9 mouse cellular contexts compared by ENCODE assay signal in the genomic region with DNA sequence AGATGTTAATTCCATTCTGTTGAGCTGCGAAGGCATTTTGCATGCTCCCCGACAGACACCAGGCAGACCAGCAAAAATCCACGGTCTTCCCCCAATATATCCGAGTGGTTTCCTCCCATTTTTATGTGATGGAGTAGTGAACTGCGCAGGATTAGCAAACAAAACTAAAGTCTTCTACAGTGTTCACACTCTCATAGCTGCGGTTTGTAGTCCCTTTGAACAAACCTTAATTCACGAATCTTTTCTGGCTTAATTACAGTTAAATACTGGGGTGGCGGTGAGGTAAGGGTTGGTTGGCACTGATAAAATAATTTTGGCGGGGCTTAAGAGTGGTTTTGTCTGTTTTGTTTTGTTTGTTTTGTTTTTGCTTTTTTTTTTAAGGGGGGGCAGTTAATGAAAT. TPM values are rescaled to one million over a fixed set of nuclear protein-coding genes. Genes with fewer than 3 reads are reported as not detected.
DNase-seq lines count a peak whose midpoint lies in the region; ATAC-seq and TF ChIP-seq lines count a peak whose summit lies in the region.
"Had no signal": no experiment of that assay in that cellular context is flagged by ENCODE, and none has a peak within 500 bp of the region (broad histone marks: within the 10 kb centered on the region; RNA-seq: fewer than 3 reads in every experiment).

No protein-coding gene starts in this region.

- TF ChIP-seq POLR2A in heart, adult 2 months (IDR thresholded peaks at IDR 0.05; ENCODE audit: insufficient read depth, low read depth, low read length) = no peak

- no peak for ATAC-seq in heart, embryonic 11.5 days (replicated peaks; ENCODE audit: insufficient number of reproducible peaks, low FRiP score, low TSS enrichment)
- no peak for ATAC-seq in embryonic facial prominence, embryonic 13.5 days (ENCODE audit: insufficient number of reproducible peaks, insufficient read depth, low FRiP score, low TSS enrichment, low read depth)
- ATAC-seq in hindbrain, embryonic 15.5 days (ENCODE audit: low FRiP score, low read depth) = no peak
- no peak for ATAC-seq in midbrain, postnatal 0 days (ENCODE audit: low FRiP score)

- no peak for TF ChIP-seq CTCF in heart, adult 2 months (IDR thresholded peaks at IDR 0.05)
- TF ChIP-seq CTCF in midbrain, postnatal 0 days (IDR thresholded peaks at IDR 0.05) = no peak

- peaks cover 3% of the 10 kb centered on the region for H3K4me1 ChIP-seq in heart, embryonic 11.5 days (ENCODE audit: control insufficient read depth, insufficient read depth, low read length)
- 0 out of 2 replicates have a peak, but pooled peaks cover 2% of the 10 kb centered on the region for H3K4me1 ChIP-seq in heart, adult 2 months (ENCODE audit: control insufficient read depth, insufficient read depth, low read length)
- H3K4me1 ChIP-seq in embryonic facial prominence, embryonic 13.5 days = peaks cover 17% of the 10 kb centered on the region
- peaks cover 17% of the 10 kb centered on the region for H3K4me1 ChIP-seq in hindbrain, embryonic 15.5 days (replicated peaks)
- H3K4me1 ChIP-seq in midbrain, postnatal 0 days (ENCODE audit: insufficient read depth, low read length) = peaks cover 2% of the 10 kb centered on the region; the same call in 1 of the 2 replicates

- no peak for TF ChIP-seq EP300 in heart, adult 2 months (IDR thresholded peaks at IDR 0.05; ENCODE audit: insufficient read depth, low read depth, low read length)

- WGBS in heart, embryonic 11.5 days (ENCODE audit: insufficient replicate concordance) = 44% methylated on average over 9 of the region's 9 CpGs
- WGBS in heart, adult 2 months = 46% methylated on average over 9 of the region's 9 CpGs
- 32% methylated on average over 9 of the region's 9 CpGs for WGBS in embryonic facial prominence, embryonic 13.5 days
- 35% methylated on average over 9 of the region's 9 CpGs for WGBS in hindbrain, embryonic 15.5 days
- 23% methylated on average over 9 of the region's 9 CpGs for WGBS in midbrain, postnatal 0 days

- no peak overlapping the region for H3K27ac ChIP-seq in heart, embryonic 11.5 days (ENCODE audit: low read depth, low read length)
- no peak overlapping the region for H3K27ac ChIP-seq in heart, adult 2 months
- H3K27ac ChIP-seq in embryonic facial prominence, embryonic 13.5 days = peak overlapping the region; percentile 68
- peak overlapping the region; percentile 78 for H3K27ac ChIP-seq in hindbrain, embryonic 15.5 days (replicated peaks)
- 0 out of 2 replicates have a peak overlapping the region, but pooled peaks have one; percentile 47 for H3K27ac ChIP-seq in midbrain, postnatal 0 days (ENCODE audit: low read depth, low read length)
- H3K27ac ChIP-seq: macrophage had no signal

- H3K9ac ChIP-seq in heart, embryonic 11.5 days (ENCODE audit: low read depth, low read length) = peak overlapping the region; percentile 35; the same call in 1 of the 2 replicates
- no peak overlapping the region for H3K9ac ChIP-seq in heart, adult 2 months (ENCODE audit: low read depth, low read length)
- H3K9ac ChIP-seq in embryonic facial prominence, embryonic 13.5 days = peak overlapping the region; percentile 37
- peak overlapping the region; percentile 86 for H3K9ac ChIP-seq in hindbrain, embryonic 15.5 days
- peak overlapping the region; percentile 48; the same call in 1 of the 2 replicates for H3K9ac ChIP-seq in midbrain, postnatal 0 days (replicated peaks; ENCODE audit: low read length, poor library complexity, severe bottlenecking)

- H3K4me3 ChIP-seq in heart, embryonic 11.5 days (ENCODE audit: low read depth, low read length) = no peak overlapping the region
- no peak overlapping the region for H3K4me3 ChIP-seq in heart, adult 2 months
- H3K4me3 ChIP-seq in embryonic facial prominence, embryonic 13.5 days = peak overlapping the region; percentile 91; the same call in 1 of the 2 replicates
- H3K4me3 ChIP-seq in hindbrain, embryonic 15.5 days = peak overlapping the region; percentile 61
- peak overlapping the region; percentile 81 for H3K4me3 ChIP-seq in midbrain, postnatal 0 days (ENCODE audit: low read depth, low read length)

- no peak for DNase-seq in heart, adult 2 months
- DNase-seq in midbrain, postnatal 0 days (ENCODE audit: low spot score) = no peak
- DNase-seq in thymus, postnatal 36 days = no peak
- DNase-seq in left cerebral cortex, adult 18-20 months (ENCODE audit: low spot score in 2 of 2) = no peak
- no peak for DNase-seq in left cerebral cortex, postnatal 36 days (ENCODE audit: low spot score in 2 of 2)

- H3K36me3 ChIP-seq in heart, embryonic 11.5 days (ENCODE audit: control insufficient read depth, insufficient read depth, low read length) = no peaks in the 10 kb centered on the region
- no peaks in the 10 kb centered on the region for H3K36me3 ChIP-seq in heart, adult 2 months (ENCODE audit: control insufficient read depth, insufficient read depth, low read length)
- H3K36me3 ChIP-seq in embryonic facial prominence, embryonic 13.5 days = peaks cover 11% of the 10 kb centered on the region
- H3K36me3 ChIP-seq in hindbrain, embryonic 15.5 days = peaks cover 17% of the 10 kb centered on the region
- no peaks in the 10 kb centered on the region for H3K36me3 ChIP-seq in midbrain, postnatal 0 days (ENCODE audit: insufficient read depth, low read length)

- H3K27me3 ChIP-seq in heart, embryonic 11.5 days (ENCODE audit: control insufficient read depth, insufficient read depth, low read length) = peaks cover 8% of the 10 kb centered on the region
- H3K27me3 ChIP-seq in heart, adult 2 months (ENCODE audit: control insufficient read depth, insufficient read depth, low read length) = no peaks in the 10 kb centered on the region
- no peaks in the 10 kb centered on the region for H3K27me3 ChIP-seq in embryonic facial prominence, embryonic 13.5 days
- H3K27me3 ChIP-seq in hindbrain, embryonic 15.5 days = no peaks in the 10 kb centered on the region
- no peaks in the 10 kb centered on the region for H3K27me3 ChIP-seq in midbrain, postnatal 0 days (ENCODE audit: insufficient read depth, low read length)

- no peaks in the 10 kb centered on the region for H3K9me3 ChIP-seq in heart, embryonic 11.5 days (replicated peaks; ENCODE audit: control insufficient read depth, low read length)
- peaks cover 3% of the 10 kb centered on the region; the same call in 1 of the 2 replicates for H3K9me3 ChIP-seq in embryonic facial prominence, embryonic 13.5 days
- H3K9me3 ChIP-seq in hindbrain, embryonic 15.5 days = no peaks in the 10 kb centered on the region
- H3K9me3 ChIP-seq in midbrain, postnatal 0 days (ENCODE audit: low read length) = no peaks in the 10 kb centered on the region

- H3K4me2 ChIP-seq in heart, embryonic 11.5 days = peak overlapping the region; percentile 98
- peak overlapping the region; percentile 86 for H3K4me2 ChIP-seq in embryonic facial prominence, embryonic 13.5 days
- peak overlapping the region; percentile 88 for H3K4me2 ChIP-seq in hindbrain, embryonic 15.5 days
- peak overlapping the region; percentile 92 for H3K4me2 ChIP-seq in midbrain, postnatal 0 days (ENCODE audit: low read depth, low read length, poor library complexity, severe bottlenecking)

- intact Hi-C loops in heart, adult 2 months (cut with DNase I) = loop anchor here (1.0 to 5.0 kb wide), 4 partner anchors 394 to 1114 kb away; no protein-coding TSS in a partner anchor
- intact Hi-C loops in left cerebral cortex, postnatal 36 days (cut with DNase I) = loop anchor here (2.0 to 10.0 kb wide), 5 partner anchors 321 to 1561 kb away; no protein-coding TSS in a partner anchor

- H3K79me2 ChIP-seq in heart, adult 2 months (replicated peaks; ENCODE audit: control insufficient read depth, insufficient read depth, low read length) = no peaks in the 10 kb centered on the region

RNA-seq across cellular contexts. Expression of gene Fat4, which starts 3.1 kb away (rescaled TPM):
- polyA plus RNA-seq in heart, embryonic 11.5 days (2014; fragmentation: Nextera tagmentation; extraction: Ambion mirVana) = 4.7 and 5.3 TPM in 2 replicates
- 1 to 10 TPM; 5.1 TPM for total RNA-seq in heart, adult 2 months (2021)
- polyA plus RNA-seq in heart, adult 2 months (2012; rRNA removed) = 1.9 and 3.5 TPM in 2 replicates
- polyA plus RNA-seq in embryonic facial prominence, embryonic 13.5 days (2015; fragmentation: Nextera tagmentation; extraction: Ambion mirVana) = 19.6 and 23.9 TPM in 2 replicates
- polyA plus RNA-seq in hindbrain, embryonic 15.5 days (2015; fragmentation: Nextera tagmentation; extraction: Ambion mirVana) = 9.0 and 9.2 TPM in 2 replicates
- total RNA-seq in midbrain, postnatal 0 days (2014; rRNA removed) = 79.1 and 91.4 TPM in 2 replicates
- polyA plus RNA-seq in midbrain, postnatal 0 days (2015; fragmentation: Nextera tagmentation; extraction: Ambion mirVana) = 4.0 and 5.0 TPM in 2 replicates
- total RNA-seq in left cerebral cortex, adult 18-20 months (2021) = 10 to 100 TPM in 1 of 2 experiments, 1 to 10 TPM in 1; 9.8 to 10.2 TPM
- total RNA-seq in left cerebral cortex, postnatal 36 days (2021) = 10 to 100 TPM; 10.4 to 14.1 TPM

Comparison
In these comparisons a context has a peak if more than half of its experiments do, and no peak if none do; other contexts are left out.
1. H3K27ac ChIP-seq: peak in embryonic facial prominence, embryonic 13.5 days (single experiment), hindbrain, embryonic 15.5 days (single experiment) and midbrain, postnatal 0 days (single experiment); none in heart, embryonic 11.5 days (single experiment) and heart, adult 2 months (single experiment).
2. H3K4me3 ChIP-seq: peak in embryonic facial prominence, embryonic 13.5 days (single experiment), hindbrain, embryonic 15.5 days (single experiment) and midbrain, postnatal 0 days (single experiment); none in heart, embryonic 11.5 days (single experiment) and heart, adult 2 months (single experiment).
3. Peak in every context shown above with its lines, with median percentiles within 50 percentile points of each other: H3K4me2 ChIP-seq.